Mouse (Mus musculus) hindbrain, embryonic 11.5 days (tissue): ENCODE results near the gene Tchhl1. TPM values are rescaled to one million over a fixed set of nuclear protein-coding genes. Genes with fewer than 3 reads are reported as not detected.

ENCODE experiments used
- polyA plus RNA-seq: library from polyadenylated mRNA; unstranded; fragments of >200 nt; fragmentation: Nextera tagmentation; extraction: Ambion mirVana; gene quantifications from 2 replicates; pipeline ENCODE4 v1.2.1, GENCODE M21; 2014

Gene Tchhl1
- polyA plus RNA-seq, 1 experiment from 2014 or later, result not detected

Other genes with a start within 250 kb of the Tchhl1 start
- not detected in 2 replicates for gene Flg, start 195.2 kb upstream of the Tchhl1 start, polyA plus RNA-seq
- gene Hrnr, start 149.0 kb upstream of the Tchhl1 start, polyA plus RNA-seq, result not detected in 2 replicates
- gene Rptn, start 75.1 kb upstream of the Tchhl1 start, polyA plus RNA-seq, result not detected in 2 replicates
- gene Tchh, start 26.4 kb upstream of the Tchhl1 start, polyA plus RNA-seq, result 0.86 and 1.3 TPM in 2 replicates
- 402 and 542 TPM in 2 replicates for gene S100a11, start 51.7 kb downstream of the Tchhl1 start, polyA plus RNA-seq
- 194 and 197 TPM in 2 replicates for gene S100a10, start 86.3 kb downstream of the Tchhl1 start, polyA plus RNA-seq
- not detected in 2 replicates for gene Tdpoz2, start 183.9 kb downstream of the Tchhl1 start, polyA plus RNA-seq
- gene Tdpoz1, start 207.6 kb downstream of the Tchhl1 start, polyA plus RNA-seq, result not detected in 2 replicates
- not detected in 2 replicates for gene Gm37596, start 224.3 kb downstream of the Tchhl1 start, polyA plus RNA-seq